Mouse (Mus musculus) embryo, embryonic 11 days (tissue): Measurements from ENCODE around the gene Phf20.

Experiments used
- DNase-seq: peaks from one replicate; pipeline ENCODE4 v3.0.0-alpha.2; 2015

Gene Phf20

GRCm38 (mm10) chr2:156199944-156200343 is 3.7 kb downstream of the Phf20 start:
- DNase-seq = peak; percentile 20

GRCm38 (mm10) chr2:156201486-156201885 is 5.2 kb downstream of the Phf20 start:
- no peak for DNase-seq

GRCm38 (mm10) chr2:156202848-156203437 is 6.7 kb downstream of the Phf20 start:
- no peak for DNase-seq

GRCm38 (mm10) chr2:156203917-156204316 is 7.7 kb downstream of the Phf20 start:
- DNase-seq = no peak

GRCm38 (mm10) chr2:156217786-156218185 is 21.5 kb downstream of the Phf20 start:
- no peak for DNase-seq

- no peak for DNase-seq
Measured at GRCm38 (mm10) chr2:156222100-156222499, 25.8 kb downstream of the Phf20 start.

GRCm38 (mm10) chr2:156224043-156224442 is 27.8 kb downstream of the Phf20 start:
- DNase-seq = no peak

GRCm38 (mm10) chr2:156227689-156228088 is 31.4 kb downstream of the Phf20 start:
- DNase-seq = no peak

GRCm38 (mm10) chr2:156229171-156229570 is 32.9 kb downstream of the Phf20 start:
- DNase-seq = no peak

GRCm38 (mm10) chr2:156231340-156231739 is 35.1 kb downstream of the Phf20 start:
- no peak for DNase-seq

- DNase-seq = no peak
Measured at GRCm38 (mm10) chr2:156233275-156233948, 37.1 kb downstream of the Phf20 start.

GRCm38 (mm10) chr2:156234016-156234415 is 37.8 kb downstream of the Phf20 start:
- DNase-seq = peak; percentile 32

- DNase-seq = no peak
Measured at GRCm38 (mm10) chr2:156235847-156236246, 39.6 kb downstream of the Phf20 start.

- DNase-seq = no peak
Measured at GRCm38 (mm10) chr2:156241662-156242061, 45.4 kb downstream of the Phf20 start.

GRCm38 (mm10) chr2:156243011-156243410 is 46.7 kb downstream of the Phf20 start:
- DNase-seq = no peak

- no peak for DNase-seq
Measured at GRCm38 (mm10) chr2:156247599-156247998, 51.3 kb downstream of the Phf20 start.

GRCm38 (mm10) chr2:156250761-156251160 is 54.5 kb downstream of the Phf20 start:
- DNase-seq = no peak

GRCm38 (mm10) chr2:156251291-156251690 is 55.0 kb downstream of the Phf20 start:
- DNase-seq = no peak

- DNase-seq = peak; percentile 17
Measured at GRCm38 (mm10) chr2:156257051-156257450, 60.8 kb downstream of the Phf20 start.

- no peak for DNase-seq
Measured at GRCm38 (mm10) chr2:156257922-156258761, 61.9 kb downstream of the Phf20 start.

- DNase-seq = no peak
Measured at GRCm38 (mm10) chr2:156260968-156261367, 64.7 kb downstream of the Phf20 start.

GRCm38 (mm10) chr2:156263204-156263893 is 67.1 kb downstream of the Phf20 start:
- DNase-seq = no peak

- no peak for DNase-seq
Measured at GRCm38 (mm10) chr2:156267636-156268035, 71.4 kb downstream of the Phf20 start.
